Mouse (Mus musculus) cerebellum, postnatal 4 days (tissue): Measurements from ENCODE around the gene Trim28.

Experiments
- DNase-seq, 2 experiments: peaks; one replicate each; pipeline ENCODE4 v3.0.0; 2022; ENCODE audit warnings: low spot score in 2 of 2, mixed read lengths in 1 of 2

Trim28 gene

DNA sequence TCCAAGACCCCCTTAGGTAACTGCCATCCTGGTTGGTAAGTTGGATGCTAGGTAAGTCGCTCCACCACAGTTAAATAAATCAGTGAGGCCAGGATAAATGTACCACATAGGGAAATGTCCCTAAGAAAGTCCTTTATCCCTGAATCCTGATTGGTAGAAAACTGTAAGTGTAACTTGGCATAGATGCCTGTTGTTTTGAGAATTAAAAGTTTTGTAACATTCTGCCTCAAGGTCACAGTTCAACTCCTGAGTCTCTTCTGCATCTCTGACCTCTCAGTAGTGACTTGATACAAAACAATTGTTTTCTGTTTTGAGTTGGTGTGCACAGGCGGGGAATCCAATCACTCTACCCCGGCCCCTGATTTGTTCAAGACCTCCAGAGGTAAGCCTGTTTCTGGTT lies at the start of gene Trim28:
Gene Trim28, plus strand, starts transcription at position 264 of the 400 bp plus-strand sequence.
- DNase-seq = no peak

DNA sequence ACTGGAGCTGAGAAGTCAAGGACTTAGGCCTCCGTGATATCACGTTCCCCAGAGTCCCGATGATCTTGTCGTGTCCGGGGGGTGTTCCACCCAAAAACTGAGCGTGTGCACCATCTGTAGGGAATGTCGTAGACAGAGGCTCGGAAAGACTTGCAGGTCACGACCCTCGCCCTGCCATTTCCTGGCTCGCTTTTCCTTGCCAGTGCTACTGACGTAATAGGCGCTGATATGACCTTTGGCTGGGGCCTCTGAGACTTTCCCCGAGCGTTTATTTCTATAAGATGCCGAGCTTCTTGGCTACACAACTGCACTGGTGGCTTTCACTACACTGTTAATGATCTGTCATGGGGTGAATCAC lies 49.1 kb upstream of the Trim28 start:
- no peak for DNase-seq

DNA sequence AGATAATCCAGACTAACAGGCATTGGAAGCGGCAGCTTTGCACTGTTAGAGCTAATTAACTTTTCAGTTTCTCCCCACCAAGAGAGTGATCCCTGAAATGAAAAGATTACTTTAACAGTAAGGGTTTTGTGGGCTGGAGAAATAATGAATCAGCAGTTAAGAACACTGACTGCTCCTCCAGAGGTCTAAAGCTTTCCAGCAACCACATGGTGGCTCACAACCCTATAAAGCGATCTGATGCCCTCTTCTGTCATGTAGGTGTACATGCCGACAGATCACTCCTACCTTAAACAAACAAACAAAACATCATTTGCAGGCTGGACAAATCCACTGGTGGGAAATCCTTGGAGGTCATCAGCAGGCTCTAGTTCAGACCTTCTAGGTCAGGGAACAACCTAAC lies 44.0 kb upstream of the Trim28 start:
- no peak for DNase-seq

DNA sequence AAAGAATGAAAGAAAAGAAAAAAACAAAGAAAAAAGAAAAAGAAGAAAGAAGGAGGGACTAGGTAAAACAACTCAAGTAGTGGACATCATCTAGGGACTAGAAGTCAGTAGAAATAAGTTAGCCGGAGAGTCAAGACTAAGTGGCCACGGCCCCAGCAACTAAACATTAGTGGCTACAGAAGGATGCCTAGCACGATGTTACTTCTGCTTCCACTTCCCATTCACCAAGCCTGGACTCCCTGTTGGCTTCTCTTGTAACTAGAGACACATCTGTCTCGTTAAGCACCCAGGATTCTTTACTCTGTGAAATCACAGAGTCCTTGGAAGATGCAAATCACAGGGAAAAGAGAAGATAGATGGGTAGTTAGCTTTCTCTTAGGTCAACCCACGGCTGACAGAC lies 41.4 kb upstream of the Trim28 start:
- no peak for DNase-seq

GRCm38 (mm10) chr7:12958948-12959347 lies 40.0 kb upstream of the Trim28 start:
- DNase-seq = no peak

GRCm38 (mm10) chr7:12959718-12960117 lies 39.2 kb upstream of the Trim28 start:
- no peak for DNase-seq

DNA sequence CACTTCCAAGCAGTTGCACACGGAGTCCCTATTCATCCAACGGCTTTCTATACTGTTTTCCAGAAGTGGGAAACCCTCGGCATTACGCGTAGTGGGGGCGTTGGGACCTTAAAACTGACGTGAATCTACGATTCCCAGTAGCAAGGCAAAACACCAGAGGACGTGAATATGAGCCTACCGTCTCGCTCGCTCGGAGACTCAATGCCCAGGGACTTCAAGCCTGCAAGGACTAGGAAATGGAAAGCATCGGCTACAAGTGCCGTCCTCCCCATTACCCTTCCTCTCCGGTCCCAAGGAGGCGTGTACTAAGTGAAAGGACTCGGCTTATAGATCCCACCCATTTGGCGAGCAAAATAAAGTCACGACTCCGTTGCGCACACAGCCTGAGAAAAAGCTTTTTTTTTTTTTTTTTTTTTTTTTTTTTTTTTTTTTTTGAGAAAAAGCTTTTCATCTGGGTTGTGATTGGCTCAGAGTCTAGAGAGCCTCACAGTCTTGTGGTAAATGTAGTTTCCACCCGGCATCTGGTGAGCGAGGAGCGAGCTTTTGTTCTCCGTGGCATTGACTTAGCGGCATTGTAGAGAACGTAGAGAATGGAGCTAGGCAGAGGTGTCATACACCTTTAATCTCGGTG lies 37.3 kb upstream of the Trim28 start:
- peak in 1 of 2 experiments; percentile 32 for DNase-seq

DNA sequence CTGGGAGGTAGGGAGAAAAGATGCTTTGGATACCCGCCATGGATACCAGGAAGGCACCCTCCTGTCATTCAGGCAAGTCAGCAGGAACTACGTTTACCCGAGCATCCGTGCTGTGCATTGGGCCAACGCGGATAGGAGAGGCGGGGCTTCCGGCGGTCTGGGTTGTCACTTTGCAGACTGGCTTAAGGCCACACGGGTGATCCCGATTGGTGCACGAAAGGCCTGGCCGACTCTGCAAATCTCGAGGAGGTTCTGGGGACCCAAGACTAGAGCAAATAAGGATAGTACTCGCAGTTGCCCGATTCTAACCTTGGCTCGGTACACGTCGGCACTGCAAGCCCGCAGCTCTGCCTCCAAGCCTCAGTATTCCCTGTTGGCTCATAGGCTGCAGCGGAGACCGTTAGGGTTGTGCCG lies 33.2 kb upstream of the Trim28 start, which contains the start of gene Zfp324:
Gene Zfp324, plus strand, starts transcription at position 161 of the 414 bp plus-strand sequence.
- peak; percentile 66 to 82 for DNase-seq

- peak in 1 of 2 experiments; percentile 71 for DNase-seq
Measured at GRCm38 (mm10) chr7:12966104-12966845, 32.6 kb upstream of the Trim28 start.

DNA sequence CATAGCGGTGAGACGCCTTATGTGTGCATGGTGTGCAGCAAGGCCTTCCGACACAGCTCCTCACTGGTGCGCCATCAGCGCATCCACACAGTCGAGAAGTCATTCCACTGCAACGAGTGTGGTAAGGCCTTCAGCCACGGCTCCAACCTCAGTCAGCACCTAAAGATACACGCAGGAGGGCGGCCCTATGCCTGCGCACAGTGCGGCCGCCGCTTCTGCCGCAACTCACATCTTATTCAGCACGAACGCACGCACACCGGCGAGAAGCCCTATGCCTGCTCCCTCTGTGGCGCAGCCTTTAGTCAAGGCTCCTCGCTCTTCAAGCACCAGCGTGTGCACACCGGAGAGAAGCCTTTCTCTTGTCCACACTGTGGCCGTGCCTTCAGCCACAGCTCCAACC lies 28.0 kb upstream of the Trim28 start:
- no peak for DNase-seq

DNA sequence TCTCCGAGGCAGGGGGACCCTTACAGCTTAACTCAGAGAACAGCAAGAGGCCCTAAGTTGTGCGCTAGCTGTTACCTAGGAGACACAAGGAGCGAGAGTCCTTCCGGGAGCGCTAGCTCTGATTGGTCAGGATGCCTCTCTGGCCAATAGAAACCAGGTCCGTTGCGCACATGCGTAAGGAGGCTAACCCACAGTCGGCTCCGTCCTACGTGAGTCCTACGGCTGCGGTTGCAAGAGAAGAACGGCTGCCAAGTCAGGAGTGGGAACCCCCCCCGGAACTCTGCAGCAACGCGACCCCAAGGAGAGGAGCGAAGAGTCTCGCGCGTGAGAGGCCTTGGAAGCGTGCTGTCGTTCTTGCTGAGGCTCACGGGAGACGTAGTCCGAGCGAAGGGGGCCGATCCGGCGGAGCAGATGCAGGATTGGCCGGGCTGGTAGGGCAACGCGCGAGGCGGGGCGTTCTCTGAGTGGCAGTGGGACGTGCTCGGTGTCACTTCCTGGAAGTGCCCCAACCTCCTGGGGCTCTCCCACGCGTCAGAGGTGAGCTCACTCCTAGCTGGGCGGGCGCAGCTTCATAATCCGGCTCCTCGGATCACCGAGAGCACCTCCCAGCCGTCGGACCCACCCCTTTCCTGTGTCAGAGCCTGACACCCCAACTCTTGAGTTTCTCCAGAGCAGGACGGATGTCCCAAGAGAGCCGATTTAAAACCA lies 21.1 kb upstream of the Trim28 start, which contains the start of gene Zfp446:
Gene Zfp446, plus strand, starts transcription at position 167 of the 708 bp plus-strand sequence.
- DNase-seq = peak; percentile 93 to 98

- DNase-seq = no peak
Measured at GRCm38 (mm10) chr7:12978931-12979722, 19.8 kb upstream of the Trim28 start.

DNA sequence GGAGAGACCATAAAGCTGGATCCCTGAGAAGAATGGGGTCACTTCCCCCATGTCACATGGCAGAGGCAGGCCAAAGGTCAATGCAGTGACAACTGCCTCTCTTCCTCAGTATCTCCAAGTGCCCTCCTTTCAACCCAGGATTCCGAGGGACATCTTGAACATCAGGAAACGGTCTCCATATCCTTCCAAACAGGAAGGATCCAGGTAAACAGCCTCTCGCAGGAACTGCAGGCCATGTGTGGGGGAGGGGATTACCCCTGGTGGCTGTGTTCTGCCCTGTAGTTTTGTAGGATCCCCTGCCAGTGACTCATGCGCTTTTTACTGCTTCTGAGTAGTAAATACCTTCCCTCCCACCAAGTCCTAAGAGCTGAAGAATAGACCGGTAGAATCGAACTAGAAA lies 19.1 kb upstream of the Trim28 start:
- no peak for DNase-seq

DNA sequence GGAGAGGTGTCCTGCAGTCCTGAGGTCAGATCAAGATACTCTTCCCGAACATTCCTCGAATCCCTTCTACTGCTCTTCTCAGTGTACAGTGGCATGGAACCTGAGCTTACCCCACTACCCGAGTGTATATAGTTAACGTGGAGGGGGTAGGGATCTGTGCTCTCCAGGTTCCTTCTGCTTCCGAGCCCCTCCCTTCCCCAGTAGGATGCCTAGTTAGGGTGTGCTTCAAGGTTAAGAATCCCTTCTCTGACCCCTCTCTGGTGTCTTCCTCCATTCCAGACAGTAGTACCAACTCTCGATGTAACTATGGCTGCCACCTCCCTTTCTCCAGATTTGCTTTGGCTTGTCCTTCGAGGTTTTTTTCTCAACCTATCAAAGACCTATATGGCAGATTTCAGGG lies 18.6 kb upstream of the Trim28 start:
- no peak for DNase-seq

DNA sequence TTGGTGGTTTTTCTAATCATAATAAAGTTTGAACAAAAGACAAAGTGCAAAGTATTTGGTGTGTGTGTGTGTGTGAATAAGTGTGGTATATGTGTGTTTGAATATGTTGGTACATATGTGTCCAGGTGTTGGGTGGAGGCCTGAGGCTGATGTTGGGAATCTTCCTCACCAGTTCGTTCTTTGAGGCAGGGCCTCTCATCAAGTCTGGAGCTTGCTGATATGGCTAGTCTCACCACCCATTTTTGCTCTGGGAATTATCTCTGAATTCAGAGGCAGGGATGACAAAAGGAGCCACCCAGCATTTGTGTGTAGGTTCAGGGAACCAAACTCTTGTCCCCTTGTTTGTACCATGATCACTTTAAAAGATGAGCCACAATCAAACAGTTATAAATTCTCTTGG lies 13.2 kb upstream of the Trim28 start:
- DNase-seq = no peak

DNA sequence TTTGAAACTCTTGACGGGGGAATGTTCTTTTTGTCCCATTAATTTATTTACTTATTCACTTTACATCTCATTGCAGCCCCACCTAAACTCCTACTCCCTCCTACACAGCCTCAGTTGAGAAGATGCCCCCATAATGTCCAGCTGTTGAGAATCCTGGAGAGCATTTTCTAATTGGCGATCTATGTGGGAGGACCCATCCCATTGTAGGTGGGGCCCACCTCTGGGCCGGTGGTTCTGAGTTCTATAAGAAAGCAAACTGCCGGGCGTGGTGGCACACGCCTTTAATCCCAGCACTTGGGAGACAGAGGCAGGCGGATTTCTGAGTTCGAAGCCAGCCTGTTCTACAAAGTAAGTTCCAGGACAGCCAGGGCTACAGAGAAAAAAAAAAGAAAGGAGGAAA lies 12.0 kb upstream of the Trim28 start:
- no peak for DNase-seq

DNA sequence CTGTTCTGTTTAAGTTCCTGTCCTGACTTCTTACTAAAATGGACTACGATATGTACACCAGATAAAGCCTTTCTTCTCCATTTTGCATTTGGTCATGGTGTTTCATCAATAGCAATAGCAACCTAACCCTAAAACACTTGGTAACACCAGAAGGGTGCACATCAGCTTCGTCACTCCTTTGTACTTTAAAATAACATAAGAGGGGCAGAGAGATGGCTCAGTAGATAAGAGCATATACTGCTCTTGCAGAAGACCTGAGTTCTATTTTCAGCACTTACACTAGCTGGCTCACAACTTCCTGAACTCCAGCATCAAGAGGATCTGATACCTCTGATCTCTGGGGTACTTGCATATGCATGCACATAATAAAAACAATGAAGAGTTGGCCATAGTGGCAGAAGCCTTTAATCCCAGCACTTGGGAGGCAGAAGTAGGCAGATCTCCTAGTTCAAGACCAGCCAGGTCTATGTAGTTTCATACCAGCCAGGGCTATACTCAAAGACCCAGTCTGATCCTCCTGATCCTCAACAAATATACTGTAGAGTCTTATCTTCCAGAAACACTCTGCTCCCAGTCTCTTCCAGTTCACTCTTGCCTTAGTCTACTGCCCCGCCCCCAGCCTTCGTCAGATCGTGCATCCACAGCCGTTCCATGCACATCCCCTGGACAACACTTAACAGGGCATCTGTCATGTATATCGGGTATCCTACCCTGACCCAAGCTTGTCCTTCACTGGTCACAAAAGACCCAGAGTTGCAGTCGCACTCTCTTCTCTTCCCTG lies 11.3 kb upstream of the Trim28 start:
- DNase-seq = no peak

DNA sequence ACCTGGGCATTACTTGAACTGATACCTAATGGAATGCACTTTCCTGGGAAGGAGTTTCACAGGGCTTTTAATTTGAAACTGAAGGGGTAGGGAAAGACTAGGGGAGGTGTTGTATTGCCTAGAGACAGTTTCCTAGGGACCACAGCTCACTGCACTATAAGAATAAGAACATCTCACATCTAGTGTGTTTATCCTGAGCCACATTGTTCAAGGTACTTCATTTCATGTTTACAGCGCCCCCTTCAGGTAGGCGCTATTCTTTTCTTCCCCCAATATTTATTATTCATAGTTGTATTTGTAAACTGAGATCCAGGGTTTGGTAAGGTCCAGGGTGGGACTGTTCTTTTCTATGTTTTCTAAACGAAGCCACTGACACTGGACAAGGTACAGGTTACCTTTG lies 6.7 kb upstream of the Trim28 start:
- no peak for DNase-seq

GRCm38 (mm10) chr7:12993148-12993547 lies 5.8 kb upstream of the Trim28 start:
- no peak for DNase-seq

GRCm38 (mm10) chr7:12995862-12996261 lies 3.1 kb upstream of the Trim28 start:
- DNase-seq = no peak

GRCm38 (mm10) chr7:12997230-12997629 lies 1.7 kb upstream of the Trim28 start:
- no peak for DNase-seq
